Mouse (Mus musculus) midbrain, postnatal 0 days (tissue): ENCODE measurements around the gene Cfap299. TPM values are rescaled to one million over a fixed set of nuclear protein-coding genes. Genes with fewer than 3 reads are reported as not detected.

ENCODE experiments used
- ATAC-seq: fragments of 200-750 bp; cut with Nextera tagmentation; 2 replicates; pipeline ENCODE4 v1.8.0; 2017; ENCODE audit warnings: moderate number of reproducible peaks, mild to moderate bottlenecking, moderate TSS enrichment, moderate library complexity; ENCODE audit not compliant: low FRiP score
- DNase-seq: peaks from one replicate; pipeline ENCODE4 v3.0.0-alpha.2; 2015; ENCODE audit warnings: low spot score
- H3K27ac ChIP-seq: fragments of 300-500 bp; sonication (generic); 2 replicates; pipeline ENCODE4 v1.5.1; 2014; ENCODE audit warnings: low read depth, mild to moderate bottlenecking, low read length, mixed read lengths
- H3K27me3 ChIP-seq: fragments of 300-500 bp; sonication (generic); 2 replicates; pipeline ENCODE4 v1.6.1; 2014; ENCODE audit warnings: low read length, control low read depth, mixed read lengths; ENCODE audit not compliant: insufficient read depth
- H3K36me3 ChIP-seq: fragments of 300-500 bp; sonication (generic); 2 replicates; pipeline ENCODE4 v1.6.1; 2014; ENCODE audit warnings: low read length, control low read depth, mixed read lengths; ENCODE audit not compliant: insufficient read depth
- H3K4me1 ChIP-seq: fragments of 300-500 bp; sonication (generic); 2 replicates; pipeline ENCODE4 v1.6.1; 2014; ENCODE audit warnings: mild to moderate bottlenecking, control low read depth, antibody characterized with exemption, low read length, mixed read lengths; ENCODE audit not compliant: insufficient read depth
- H3K4me2 ChIP-seq: fragments of 300-500 bp; sonication (generic); 2 replicates; pipeline ENCODE4 v1.6.1; 2014; ENCODE audit warnings: low read depth, mild to moderate bottlenecking, low read length, mixed read lengths; ENCODE audit not compliant: poor library complexity, severe bottlenecking
- H3K4me3 ChIP-seq: fragments of 300-500 bp; sonication (generic); 2 replicates; pipeline ENCODE4 v1.5.1; 2014; ENCODE audit warnings: low read depth, mild to moderate bottlenecking, low read length, moderate library complexity
- H3K9ac ChIP-seq: fragments of 300-500 bp; sonication (generic); replicated peaks from 2 replicates; pipeline ENCODE4 v1.6.1; 2014; ENCODE audit warnings: mild to moderate bottlenecking, low read length, moderate library complexity, mixed read lengths; ENCODE audit not compliant: poor library complexity, severe bottlenecking
- H3K9me3 ChIP-seq: fragments of 300-500 bp; sonication (generic); 2 replicates; pipeline ENCODE4 v1.6.1; 2016; ENCODE audit warnings: low read length, control low read depth
- CTCF ChIP-seq: IDR thresholded peaks from 2 replicates; pipeline ENCODE4 v1.5.1; 2016; ENCODE audit warnings: antibody characterized with exemption, mild to moderate bottlenecking
- WGBS: fragments of 180-500 bp; shearing (Covaris S2); extraction: QIAGEN DNeasy Blood & Tissue Kit; methylation state at CpG from one replicate; pipeline ENCODE4 v1.1.7; 2014; 5-methylcytosine and 5-hydroxymethylcytosine counted together
- polyA plus RNA-seq: library from polyadenylated mRNA; unstranded; fragments of >200 nt; fragmentation: Nextera tagmentation; extraction: Ambion mirVana; gene quantifications from 2 replicates; pipeline ENCODE4 v1.2.1, GENCODE M21; 2015
- total RNA-seq: library from RNA; depleted of rRNA; stranded (reverse); fragments of >200 nt; gene quantifications from 2 replicates; pipeline ENCODE4 v1.2.3, GENCODE M21; 2014

Cfap299 gene
- total and polyA plus RNA-seq, 2 experiments from 2014 or later, result 1.5 to 3.4 TPM

- H3K4me3 ChIP-seq, result no peak overlapping the region
- H3K36me3 ChIP-seq, result no peaks in the 10 kb centered on the region
- TF ChIP-seq CTCF, result no peak
- H3K9ac ChIP-seq, result no peak overlapping the region
- no peaks in the 10 kb centered on the region for H3K9me3 ChIP-seq
- DNase-seq (no peak), ATAC-seq (no peak)
- 90% methylated on average over 2 of the region's 2 CpGs for WGBS
- H3K4me2 ChIP-seq, result no peak overlapping the region
- no peaks in the 10 kb centered on the region for H3K4me1 ChIP-seq
- H3K27ac ChIP-seq, result no peak overlapping the region
- no peaks in the 10 kb centered on the region for H3K27me3 ChIP-seq
Measured at GRCm38 (mm10) chr5:98520118-98520517, 191.0 kb downstream of the Cfap299 start.

- no peak for ATAC-seq
- Histone ChIP-seq H3K9me3 (no peaks in the 10 kb centered on the region), H3K4me1 (no peaks in the 10 kb centered on the region), H3K4me3 (no peak overlapping the region), H3K4me2 (no peak overlapping the region), H3K27ac (no peak overlapping the region), H3K9ac (no peak overlapping the region), H3K36me3 (no peaks in the 10 kb centered on the region), H3K27me3 (no peaks in the 10 kb centered on the region)
- DNase-seq, result no peak
- TF ChIP-seq CTCF, result no peak
- WGBS, result 91% methylated on average over 7 of the region's 7 CpGs
Measured at GRCm38 (mm10) chr5:98522270-98522977, 193.3 kb downstream of the Cfap299 start.

- Histone ChIP-seq H3K27ac (no peak overlapping the region), H3K27me3 (no peaks in the 10 kb centered on the region), H3K4me3 (no peak overlapping the region), H3K36me3 (no peaks in the 10 kb centered on the region), H3K4me1 (no peaks in the 10 kb centered on the region), H3K9me3 (no peaks in the 10 kb centered on the region), H3K9ac (no peak overlapping the region), H3K4me2 (no peak overlapping the region)
- ATAC-seq (no peak), DNase-seq (no peak)
- no peak for TF ChIP-seq CTCF
- WGBS, result 84% methylated on average over 7 of the region's 7 CpGs
Measured at GRCm38 (mm10) chr5:98523050-98523449, 193.9 kb downstream of the Cfap299 start.

GRCm38 (mm10) chr5:98523783-98524182 lies 194.7 kb downstream of the Cfap299 start:
- ATAC-seq, result no peak
- WGBS, result 87% methylated on average over 1 of the region's 1 CpGs

GRCm38 (mm10) chr5:98541333-98541732 lies 212.2 kb downstream of the Cfap299 start:
- H3K27ac ChIP-seq, result no peak overlapping the region
- TF ChIP-seq CTCF, result 0 out of 2 replicates have a peak, but pooled peaks have one; percentile 4
- no peak for ATAC-seq
- WGBS, result 90% methylated on average over 1 of the region's 1 CpGs
- H3K27me3 ChIP-seq, result no peaks in the 10 kb centered on the region
- H3K36me3 ChIP-seq, result no peaks in the 10 kb centered on the region
- no peak overlapping the region for H3K4me3 ChIP-seq
- no peak overlapping the region for H3K9ac ChIP-seq
- no peak overlapping the region for H3K4me2 ChIP-seq
- H3K9me3 ChIP-seq, result no peaks in the 10 kb centered on the region
- DNase-seq, result no peak
- H3K4me1 ChIP-seq, result no peaks in the 10 kb centered on the region

More at GRCm38 (mm10) chr5:98523783-98524182, 194.7 kb downstream of the Cfap299 start:
- no peak overlapping the region for H3K9ac ChIP-seq
- TF ChIP-seq CTCF, result no peak
- no peak overlapping the region for H3K4me3 ChIP-seq
- no peak overlapping the region for H3K27ac ChIP-seq
- H3K36me3 ChIP-seq, result no peaks in the 10 kb centered on the region
- H3K4me1 ChIP-seq, result no peaks in the 10 kb centered on the region
- H3K4me2 ChIP-seq, result no peak overlapping the region
- H3K27me3 ChIP-seq, result no peaks in the 10 kb centered on the region
- DNase-seq, result no peak
- H3K9me3 ChIP-seq, result no peaks in the 10 kb centered on the region

- H3K4me2 ChIP-seq, result no peak overlapping the region
- H3K4me1 ChIP-seq, result no peaks in the 10 kb centered on the region
- H3K27ac ChIP-seq, result no peak overlapping the region
- H3K36me3 ChIP-seq, result no peaks in the 10 kb centered on the region
- no peak for TF ChIP-seq CTCF
- no peak for DNase-seq
- WGBS, result 59% methylated on average over 5 of the region's 5 CpGs
- no peaks in the 10 kb centered on the region for H3K9me3 ChIP-seq
- no peaks in the 10 kb centered on the region for H3K27me3 ChIP-seq
- no peak for ATAC-seq
- no peak overlapping the region for H3K9ac ChIP-seq
- no peak overlapping the region for H3K4me3 ChIP-seq
Measured at GRCm38 (mm10) chr5:98550285-98550684, 221.2 kb downstream of the Cfap299 start.
